ENCODE assay signal across 8 mouse cellular contexts in the genomic region with DNA sequence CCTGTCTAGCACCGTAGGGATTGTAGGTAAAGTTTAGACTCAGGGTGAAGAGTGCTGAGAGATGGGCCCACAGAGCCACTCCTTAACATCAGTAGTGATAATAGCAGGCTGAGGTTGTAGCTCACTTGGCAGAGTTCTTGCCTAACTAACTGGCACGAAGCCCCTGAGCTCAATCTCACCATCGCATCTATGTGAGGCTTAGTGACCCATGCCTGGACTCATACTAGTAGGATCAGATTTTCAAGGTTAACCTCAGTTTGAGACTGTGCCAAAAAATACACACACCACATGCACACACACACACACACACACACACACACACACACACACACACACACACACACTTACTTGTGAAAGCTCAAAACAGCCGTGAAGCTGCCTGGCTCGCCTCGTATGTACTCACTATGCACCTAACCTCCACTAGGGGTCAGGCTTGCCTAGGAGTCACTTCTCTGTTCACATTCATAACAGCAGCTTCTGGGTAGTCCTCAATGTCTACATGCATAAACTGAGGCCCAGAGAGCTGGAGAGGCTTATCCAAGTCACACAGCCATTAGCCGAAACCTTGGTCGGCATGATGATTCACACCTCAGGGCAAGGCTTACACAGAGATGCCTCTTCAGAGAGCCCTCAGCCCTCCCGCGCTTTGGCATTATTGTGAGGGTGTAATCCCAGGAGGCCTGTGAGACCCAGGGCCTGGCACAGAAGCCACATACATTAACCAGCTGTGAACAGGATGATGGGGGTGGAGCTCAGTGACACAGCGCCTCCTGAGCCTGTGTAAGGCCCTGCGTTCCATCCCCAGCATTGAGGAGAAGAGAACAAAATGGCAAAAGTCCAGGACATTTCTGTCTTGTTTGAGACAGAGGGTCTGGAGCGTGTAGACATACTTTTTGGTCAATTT. TPM values are rescaled to one million over a fixed set of nuclear protein-coding genes. Genes with fewer than 3 reads are reported as not detected.
DNase-seq lines count a peak whose midpoint lies in the region; ATAC-seq and TF ChIP-seq lines count a peak whose summit lies in the region.

No protein-coding gene starts in this region.

- TF ChIP-seq CTCF in bone marrow, adult 2 months (IDR thresholded peaks at IDR 0.05; ENCODE audit: control insufficient read depth, insufficient read depth, low read length): peak; percentile 89

- no peak overlapping the region for H3K9ac ChIP-seq in intestine, embryonic 15.5 days
- H3K9ac ChIP-seq in liver, embryonic 12.5 days: no peak overlapping the region
- H3K9ac ChIP-seq in neural tube, embryonic 14.5 days (replicated peaks; ENCODE audit: low read depth, low read length): no peak overlapping the region

- no peak for TF ChIP-seq POLR2A in bone marrow, adult 2 months (IDR thresholded peaks at IDR 0.05; ENCODE audit: borderline replicate concordance, control insufficient read depth, low read depth, low read length)

- H3K27me3 ChIP-seq in intestine, embryonic 15.5 days (replicated peaks): no peaks in the 10 kb centered on the region
- 0 out of 2 replicates have a peak, but pooled peaks cover 3% of the 10 kb centered on the region for H3K27me3 ChIP-seq in liver, embryonic 12.5 days (replicated peaks)
- no peaks in the 10 kb centered on the region for H3K27me3 ChIP-seq in neural tube, embryonic 14.5 days (ENCODE audit: control insufficient read depth, insufficient read depth, low read length)

- peak; percentile 38 for DNase-seq in urinary bladder, postnatal 25 days (ENCODE audit: low spot score)
- DNase-seq in urinary bladder, adult 2 months (ENCODE audit: low spot score): no peak
- DNase-seq in thymus, postnatal 4 days: peak; percentile 62

- no peak overlapping the region for H3K4me3 ChIP-seq in bone marrow, adult 2 months (replicated peaks; ENCODE audit: control insufficient read depth, low read depth, low read length)
- H3K4me3 ChIP-seq in intestine, embryonic 15.5 days (replicated peaks): no peak overlapping the region
- H3K4me3 ChIP-seq in liver, embryonic 12.5 days: no peak overlapping the region
- no peak overlapping the region for H3K4me3 ChIP-seq in neural tube, embryonic 14.5 days (ENCODE audit: low read depth, low read length)

- WGBS in bone marrow, adult 2 months: 32% methylated on average over 13 of the region's 13 CpGs
- WGBS in intestine, embryonic 15.5 days: 59% methylated on average over 13 of the region's 13 CpGs
- WGBS in liver, embryonic 12.5 days (ENCODE audit: insufficient replicate concordance): 52% methylated on average over 13 of the region's 13 CpGs
- 51% methylated on average over 13 of the region's 13 CpGs for WGBS in neural tube, embryonic 14.5 days

- ATAC-seq in erythroblast, adult 5-6 weeks (replicated peaks; ENCODE audit: low FRiP score, poor library complexity, severe bottlenecking): peak; percentile 92
- ATAC-seq in intestine, embryonic 15.5 days: peak; percentile 65; the same call in 1 of the 2 replicates
- peak; percentile 71 for ATAC-seq in liver, embryonic 12.5 days
- peak; percentile 56 for ATAC-seq in neural tube, embryonic 14.5 days (ENCODE audit: low read depth)

- H3K36me3 ChIP-seq in intestine, embryonic 15.5 days: no peaks in the 10 kb centered on the region
- no peaks in the 10 kb centered on the region for H3K36me3 ChIP-seq in liver, embryonic 12.5 days
- no peaks in the 10 kb centered on the region for H3K36me3 ChIP-seq in neural tube, embryonic 14.5 days (ENCODE audit: control insufficient read depth, insufficient read depth, low read length)

- no peak overlapping the region for H3K4me2 ChIP-seq in intestine, embryonic 15.5 days (replicated peaks)
- H3K4me2 ChIP-seq in liver, embryonic 12.5 days: no peak overlapping the region
- no peak overlapping the region for H3K4me2 ChIP-seq in neural tube, embryonic 14.5 days (ENCODE audit: low read depth, low read length)

- H3K9me3 ChIP-seq in intestine, embryonic 15.5 days: no peaks in the 10 kb centered on the region
- no peaks in the 10 kb centered on the region for H3K9me3 ChIP-seq in liver, embryonic 12.5 days (replicated peaks)
- H3K9me3 ChIP-seq in neural tube, embryonic 14.5 days (ENCODE audit: control insufficient read depth, low read length): no peaks in the 10 kb centered on the region

- H3K27ac ChIP-seq in bone marrow, adult 2 months (ENCODE audit: control insufficient read depth, insufficient read depth, low read depth, low read length, poor library complexity): peak overlapping the region; percentile 6; the same call in 1 of the 2 replicates
- no peak overlapping the region for H3K27ac ChIP-seq in intestine, embryonic 15.5 days
- H3K27ac ChIP-seq in liver, embryonic 12.5 days: peak overlapping the region; percentile 65
- no peak overlapping the region for H3K27ac ChIP-seq in neural tube, embryonic 14.5 days (ENCODE audit: low read depth, low read length)

- peaks cover 2% of the 10 kb centered on the region; the same call in 1 of the 2 replicates for H3K4me1 ChIP-seq in bone marrow, adult 2 months (ENCODE audit: control insufficient read depth, insufficient read depth, low read length)
- no peaks in the 10 kb centered on the region for H3K4me1 ChIP-seq in intestine, embryonic 15.5 days (replicated peaks)
- peaks cover 39% of the 10 kb centered on the region for H3K4me1 ChIP-seq in liver, embryonic 12.5 days
- H3K4me1 ChIP-seq in neural tube, embryonic 14.5 days (ENCODE audit: control insufficient read depth, insufficient read depth, low read length): no peaks in the 10 kb centered on the region

RNA-seq across cellular contexts. Expression of a gene that starts 13.4 kb away (rescaled TPM):
- polyA plus RNA-seq in urinary bladder, adult 2 months (2012; rRNA removed): 61.9 and 63.1 TPM in 2 replicates
- polyA plus RNA-seq in bone marrow, adult 2 months (2011; ENCODE audit: insufficient read depth, insufficient read length, low replicate concordance, missing spikeins): 75.4 and 99.1 TPM in 2 replicates
- total RNA-seq in erythroblast, adult 5-6 weeks (2015; ENCODE audit: low replicate concordance): 20.4 and 23.0 TPM in 2 replicates
- total RNA-seq in erythroblast, adult 5-6 weeks (2017; ENCODE audit: low replicate concordance): 53.6 and 106 TPM in 2 replicates
- 63.5 and 71.3 TPM in 2 replicates for polyA plus RNA-seq in intestine, embryonic 15.5 days (2015; fragmentation: Nextera tagmentation; extraction: Ambion mirVana)
- 110 TPM in 2 replicates for polyA plus RNA-seq in liver, embryonic 12.5 days (2016; fragmentation: Nextera tagmentation; extraction: Ambion mirVana)
- 94.9 and 105 TPM in 2 replicates for polyA plus RNA-seq in neural tube, embryonic 14.5 days (2014; fragmentation: Nextera tagmentation; extraction: Ambion mirVana)

RNA-seq across cellular contexts. Expression of a gene that starts 25.4 kb away (rescaled TPM):
- 0.26 and 0.40 TPM in 2 replicates for polyA plus RNA-seq in urinary bladder, adult 2 months (2012; rRNA removed)
- 1.2 and 1.5 TPM in 2 replicates for polyA plus RNA-seq in bone marrow, adult 2 months (2011; ENCODE audit: insufficient read depth, insufficient read length, low replicate concordance, missing spikeins)
- total RNA-seq in erythroblast, adult 5-6 weeks (2015; ENCODE audit: low replicate concordance): 0.77 and 3.1 TPM in 2 replicates
- total RNA-seq in erythroblast, adult 5-6 weeks (2017; ENCODE audit: low replicate concordance): 0.70 and 1.8 TPM in 2 replicates
- polyA plus RNA-seq in intestine, embryonic 15.5 days (2015; fragmentation: Nextera tagmentation; extraction: Ambion mirVana): 0.58 and 0.76 TPM in 2 replicates
- polyA plus RNA-seq in liver, embryonic 12.5 days (2016; fragmentation: Nextera tagmentation; extraction: Ambion mirVana): 0.66 and 0.73 TPM in 2 replicates
- polyA plus RNA-seq in neural tube, embryonic 14.5 days (2014; fragmentation: Nextera tagmentation; extraction: Ambion mirVana): 17.5 and 19.2 TPM in 2 replicates

Comparison
In these comparisons a context has a peak if more than half of its experiments do, and no peak if none do; other contexts are left out.
1. H3K27ac ChIP-seq: peak in bone marrow, adult 2 months (single experiment) and liver, embryonic 12.5 days (single experiment); none in intestine, embryonic 15.5 days (single experiment) and neural tube, embryonic 14.5 days (single experiment).
2. Peak in every context shown above with its lines, with median percentiles within 50 percentile points of each other: ATAC-seq.